Mouse (Mus musculus) embryonic fibroblast, embryonic 13.5 days (primary cell): Measurements from ENCODE around the gene Sertad1. TPM values are rescaled to one million over a fixed set of nuclear protein-coding genes. Genes with fewer than 3 reads are reported as not detected.
A peak's percentile ranks its signal among the peaks of the same experiment; 100 is the strongest.

Source experiments
- H3K27ac ChIP-seq: 2 replicates; pipeline ENCODE4 v1.5.1; 2012; ENCODE audit warnings: low read length, control low read depth, inconsistent platforms; ENCODE audit not compliant: insufficient read depth
- H3K4me1 ChIP-seq: 2 replicates; pipeline ENCODE4 v1.6.1; 2011; ENCODE audit warnings: low read length; ENCODE audit not compliant: control insufficient read depth, insufficient read depth
- H3K4me3 ChIP-seq: 2 replicates; pipeline ENCODE4 v1.5.1; 2011; ENCODE audit warnings: mild to moderate bottlenecking, control low read depth, low read length; ENCODE audit not compliant: insufficient read depth
- CTCF ChIP-seq: IDR thresholded peaks from 2 replicates; pipeline ENCODE4 v1.5.1; 2011; ENCODE audit warnings: mild to moderate bottlenecking, control low read depth, low read length, moderate library complexity, borderline replicate concordance; ENCODE audit not compliant: insufficient read depth
- POLR2A ChIP-seq: IDR thresholded peaks from 2 replicates; pipeline ENCODE4 v1.6.1; 2011; ENCODE audit warnings: low read depth, mild to moderate bottlenecking, control low read depth, low read length, moderate library complexity
- polyA plus RNA-seq: library from polyadenylated mRNA; stranded (reverse); fragments of >200 nt; gene quantifications from 2 replicates; pipeline ENCODE4 v1.2.4, GENCODE M21; 2011; ENCODE audit warnings: low read depth; ENCODE audit not compliant: missing spikeins, insufficient read length

Gene Sertad1
- 23.7 and 28.5 TPM in 2 replicates for polyA plus RNA-seq

GRCm38 (mm10) chr7:27486770-27487697 is at the start of gene Sertad1:
Sertad1 (plus strand) TSS chr7:27486910.
- peak; percentile 100 for TF ChIP-seq POLR2A
- no peak for TF ChIP-seq CTCF
- Histone ChIP-seq H3K27ac (peak within 1 kb of the TSS; percentile 100), H3K4me3 (peak within 1 kb of the TSS; percentile 94), H3K4me1 (peaks cover 16% of the 10 kb centered on the region)

- no peak overlapping the region for H3K4me3 ChIP-seq
- no peaks in the 10 kb centered on the region for H3K4me1 ChIP-seq
- no peak overlapping the region for H3K27ac ChIP-seq
- peak; percentile 75; the same call in 1 of the 2 replicates for TF ChIP-seq CTCF
- TF ChIP-seq POLR2A = no peak
Measured at GRCm38 (mm10) chr7:27437544-27437943, 49.2 kb upstream of the Sertad1 start.

GRCm38 (mm10) chr7:27440014-27440413 is 46.7 kb upstream of the Sertad1 start:
- TF ChIP-seq POLR2A (no peak), CTCF (no peak)
- Histone ChIP-seq H3K27ac (no peak overlapping the region), H3K4me3 (no peak overlapping the region), H3K4me1 (no peaks in the 10 kb centered on the region)

- H3K4me3 ChIP-seq = peak overlapping the region; percentile 24
- no peak overlapping the region for H3K27ac ChIP-seq
- TF ChIP-seq POLR2A = no peak
- TF ChIP-seq CTCF = no peak
- peaks cover 4% of the 10 kb centered on the region; the same call in 1 of the 2 replicates for H3K4me1 ChIP-seq
Measured at GRCm38 (mm10) chr7:27446051-27446450, 40.7 kb upstream of the Sertad1 start.

- H3K4me1 ChIP-seq = peaks cover 4% of the 10 kb centered on the region; the same call in 1 of the 2 replicates
- H3K27ac ChIP-seq = no peak overlapping the region
- H3K4me3 ChIP-seq = no peak overlapping the region
- TF ChIP-seq CTCF (no peak), POLR2A (no peak)
Measured at GRCm38 (mm10) chr7:27446521-27447418, 39.9 kb upstream of the Sertad1 start.

- TF ChIP-seq CTCF = no peak
- TF ChIP-seq POLR2A = peak; percentile 92
- H3K4me3 ChIP-seq = peak within 1 kb of the TSS; percentile 62
- peaks cover 4% of the 10 kb centered on the region; the same call in 1 of the 2 replicates for H3K4me1 ChIP-seq
- no peak within 1 kb of the TSS for H3K27ac ChIP-seq
Measured at GRCm38 (mm10) chr7:27447419-27448286, 39.1 kb upstream of the Sertad1 start, which contains the start of the genes Sptbn4 and Blvrb. Sptbn4 (minus strand) TSS chr7:27447686. Blvrb (plus strand) TSS chr7:27447978.

- Histone ChIP-seq H3K4me1 (peaks cover 4% of the 10 kb centered on the region; the same call in 1 of the 2 replicates), H3K4me3 (peak overlapping the region; percentile 62), H3K27ac (no peak overlapping the region; the same call in 1 of the 2 replicates)
- TF ChIP-seq POLR2A (no peak), CTCF (no peak)
Measured at GRCm38 (mm10) chr7:27448421-27449206, 38.1 kb upstream of the Sertad1 start.

- TF ChIP-seq POLR2A (no peak), CTCF (no peak)
- Histone ChIP-seq H3K4me1 (peaks cover 4% of the 10 kb centered on the region; the same call in 1 of the 2 replicates), H3K27ac (no peak overlapping the region; the same call in 1 of the 2 replicates), H3K4me3 (no peak overlapping the region)
Measured at GRCm38 (mm10) chr7:27449256-27449862, 37.4 kb upstream of the Sertad1 start.
